Mouse (Mus musculus): Measurements from ENCODE around the gene Faah. TPM values are rescaled to one million over a fixed set of nuclear protein-coding genes. Genes with fewer than 3 reads are reported as not detected.
A peak's percentile ranks its signal among the peaks of the same experiment; 100 is the strongest.

The Faah gene
- total RNA-seq, 2 experiments from 2014 or later = 0.09 to 0.19 TPM

DNA sequence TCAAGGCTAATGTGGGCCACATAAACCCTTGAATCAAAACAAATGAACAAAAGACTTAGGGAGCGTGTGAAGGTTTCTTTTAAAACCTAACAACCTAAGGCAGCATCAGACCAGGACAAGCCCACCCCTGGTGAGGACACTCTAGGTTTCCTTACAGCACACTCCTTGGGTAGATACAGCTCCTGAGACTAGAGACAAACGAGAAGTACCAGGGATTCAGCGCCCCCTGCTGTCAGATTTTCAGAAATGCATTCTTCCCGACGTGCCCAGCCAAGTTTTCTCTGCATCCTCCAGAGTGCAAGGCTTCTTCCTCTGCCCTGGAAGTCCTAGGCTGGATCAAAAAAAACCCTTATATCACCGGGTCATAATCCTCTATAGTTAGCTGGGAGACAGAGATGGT, 65.0 kb downstream of the Faah start:
- peak; percentile 46 for DNase-seq (ENCODE audit: low spot score)

DNA sequence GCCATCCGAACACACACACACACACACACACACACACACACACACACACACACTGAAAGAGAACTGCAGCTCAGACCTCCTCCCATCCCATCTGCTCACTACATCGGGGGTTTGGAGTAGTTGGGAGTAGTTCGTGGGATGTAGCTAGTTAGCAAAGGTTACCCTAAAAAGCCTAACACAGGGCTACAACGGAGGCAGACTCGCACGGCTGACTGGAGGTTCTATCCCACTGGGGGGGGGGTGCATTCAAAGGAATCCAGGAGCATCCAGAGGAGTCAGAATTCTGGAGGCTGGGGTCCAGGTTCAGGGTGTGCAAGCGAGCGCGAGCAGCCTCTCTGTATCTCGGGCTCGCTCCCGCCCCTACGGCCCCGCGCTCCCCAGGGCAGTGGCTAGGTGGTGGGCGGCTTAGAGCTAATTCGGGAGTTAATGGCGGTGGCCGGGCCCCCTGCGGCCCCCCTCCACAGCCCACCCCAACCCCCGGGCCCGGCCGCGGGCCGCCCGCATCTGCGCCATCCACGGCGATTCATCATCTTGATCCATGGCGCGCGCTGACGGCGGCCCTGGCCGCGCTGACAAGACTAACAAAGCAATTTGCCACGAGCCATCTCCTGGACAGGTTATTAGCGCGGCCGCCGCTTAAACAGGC, 73.9 kb downstream of the Faah start:
- DNase-seq (ENCODE audit: low spot score) = no peak

DNA sequence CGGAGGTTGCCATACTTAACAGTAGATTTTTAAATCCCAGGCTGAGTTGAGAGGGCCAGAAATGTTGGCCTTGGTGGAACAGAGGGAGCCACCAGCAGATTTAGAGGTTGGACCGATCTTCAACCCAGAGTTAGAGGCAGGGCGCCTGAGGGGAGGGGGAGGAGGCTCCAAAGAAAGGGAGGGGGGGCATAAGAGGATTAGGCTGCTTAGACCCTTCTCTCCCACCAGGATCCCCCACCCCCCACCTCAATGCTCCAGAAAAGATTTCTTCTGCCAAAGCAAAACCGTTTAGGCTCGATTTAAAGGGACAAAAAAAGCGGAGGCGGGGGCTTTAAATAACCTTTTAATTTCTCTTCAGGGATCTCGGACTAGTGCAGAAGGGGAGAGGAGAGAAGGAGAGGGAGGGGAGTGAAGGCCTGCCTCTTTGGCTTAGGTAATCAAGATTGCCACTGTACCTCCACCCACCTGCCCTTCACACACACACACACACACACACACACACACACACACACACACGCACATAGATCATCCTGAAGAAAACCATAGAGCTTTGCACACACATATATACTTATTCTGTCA, 76.4 kb downstream of the Faah start:
- DNase-seq (ENCODE audit: low spot score) = no peak

DNA sequence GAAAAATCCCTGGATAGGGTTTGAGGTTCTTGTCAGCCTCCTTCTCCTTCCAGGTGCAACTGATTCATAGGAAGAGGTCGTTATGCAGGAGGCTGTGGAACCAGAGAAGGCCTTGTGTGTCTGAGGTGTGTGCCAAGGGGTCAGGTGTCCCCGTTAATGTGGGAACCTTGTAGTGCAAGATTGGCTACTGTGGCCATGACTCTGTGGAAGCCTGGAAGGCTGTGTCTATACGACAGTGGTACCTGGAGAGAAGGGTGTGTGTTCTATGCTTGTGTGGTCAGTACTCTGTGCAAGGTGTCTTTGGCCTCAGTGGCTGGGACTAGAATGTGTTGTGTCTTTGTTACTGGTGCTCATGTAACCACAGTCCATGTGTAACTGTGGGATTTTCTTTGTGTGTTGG, 77.0 kb downstream of the Faah start:
- no peak for DNase-seq (ENCODE audit: low spot score)

DNA sequence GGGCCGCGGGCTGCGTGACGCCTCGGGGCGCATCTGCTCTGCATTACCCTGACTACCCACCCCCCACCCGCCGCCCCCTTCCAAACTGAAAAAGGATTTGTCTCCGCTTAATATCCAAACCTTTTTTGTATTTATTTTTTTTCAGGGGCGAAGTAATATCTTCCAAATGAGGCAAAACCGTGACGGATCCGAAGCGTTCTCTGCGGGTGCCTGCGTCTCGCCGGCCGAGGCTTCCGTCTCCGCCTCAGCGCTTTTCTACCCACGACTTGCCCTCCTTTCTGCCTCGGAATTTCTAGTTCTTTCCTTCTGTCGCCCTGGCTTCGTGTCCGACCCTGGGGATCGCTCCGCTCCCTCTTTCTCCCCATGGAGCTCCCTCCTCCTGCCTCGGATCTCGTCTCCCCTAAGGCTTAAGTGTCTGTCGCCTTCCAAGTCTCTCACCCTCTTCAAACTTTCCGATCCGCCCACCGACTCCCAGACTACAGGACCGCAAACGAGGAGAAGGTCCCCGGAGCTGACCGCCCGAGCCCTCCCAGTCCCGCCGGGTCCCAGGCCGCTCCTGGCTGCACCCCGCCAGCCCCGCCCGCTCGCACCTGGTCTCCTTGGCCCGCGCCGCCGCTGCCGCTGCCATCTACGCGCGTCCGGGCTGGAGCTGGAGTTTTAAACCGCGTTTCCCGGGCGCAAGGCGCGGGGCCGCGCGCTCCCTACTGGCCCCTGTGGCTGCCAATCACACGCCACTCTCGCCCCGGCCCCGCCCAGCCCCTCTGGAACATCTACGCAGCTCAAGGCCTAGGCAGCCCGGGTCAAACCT, 78.2 kb downstream of the Faah start, which contains the start of gene Dmbx1:
Dmbx1 (minus strand) TSS at position 632 of the 808 bp plus-strand sequence.
- DNase-seq (ENCODE audit: low spot score) = no peak

DNA sequence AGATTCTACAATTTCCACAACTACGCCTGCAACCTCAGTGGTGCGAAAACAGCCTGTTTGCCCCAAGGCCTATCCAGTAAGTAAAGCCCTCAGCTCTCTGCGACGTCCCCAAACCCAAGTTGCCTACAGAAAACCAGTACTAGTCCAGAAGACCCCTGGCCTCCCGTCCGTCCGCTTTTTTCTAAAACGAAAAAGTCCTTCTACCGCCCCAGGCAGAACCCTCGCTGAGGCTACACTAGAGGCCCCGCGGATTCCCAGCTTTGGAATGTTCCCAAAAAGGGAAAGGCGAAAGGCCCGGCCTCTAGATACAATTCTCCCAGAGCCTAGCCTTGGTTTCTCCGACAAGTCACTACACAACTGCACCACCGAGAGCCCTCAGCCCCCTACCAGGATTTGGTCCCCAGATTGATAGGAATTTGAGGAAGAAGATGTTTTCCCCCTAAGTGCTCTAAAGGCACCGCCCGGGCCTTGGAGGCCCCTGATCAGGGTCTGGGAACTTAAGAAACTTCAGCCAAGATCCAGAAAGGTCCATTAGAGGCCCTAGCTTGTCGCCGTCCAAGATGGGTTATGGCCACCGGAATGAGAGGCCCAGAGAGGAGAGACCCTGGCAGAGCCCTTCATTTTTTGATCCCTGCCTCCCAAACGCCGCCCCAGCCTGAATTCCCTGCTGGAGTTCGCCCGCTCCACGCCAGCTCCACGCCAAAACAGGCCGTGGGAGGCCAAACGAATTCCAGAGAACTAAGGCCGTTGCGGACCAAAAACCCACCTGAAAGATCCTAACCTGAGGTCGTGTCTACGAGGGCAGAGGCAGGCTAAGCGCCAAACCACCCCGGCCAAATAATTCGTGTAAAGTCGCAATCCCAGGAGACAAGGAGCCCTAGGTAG, 79.2 kb downstream of the Faah start:
- no peak for DNase-seq (ENCODE audit: low spot score)

DNA sequence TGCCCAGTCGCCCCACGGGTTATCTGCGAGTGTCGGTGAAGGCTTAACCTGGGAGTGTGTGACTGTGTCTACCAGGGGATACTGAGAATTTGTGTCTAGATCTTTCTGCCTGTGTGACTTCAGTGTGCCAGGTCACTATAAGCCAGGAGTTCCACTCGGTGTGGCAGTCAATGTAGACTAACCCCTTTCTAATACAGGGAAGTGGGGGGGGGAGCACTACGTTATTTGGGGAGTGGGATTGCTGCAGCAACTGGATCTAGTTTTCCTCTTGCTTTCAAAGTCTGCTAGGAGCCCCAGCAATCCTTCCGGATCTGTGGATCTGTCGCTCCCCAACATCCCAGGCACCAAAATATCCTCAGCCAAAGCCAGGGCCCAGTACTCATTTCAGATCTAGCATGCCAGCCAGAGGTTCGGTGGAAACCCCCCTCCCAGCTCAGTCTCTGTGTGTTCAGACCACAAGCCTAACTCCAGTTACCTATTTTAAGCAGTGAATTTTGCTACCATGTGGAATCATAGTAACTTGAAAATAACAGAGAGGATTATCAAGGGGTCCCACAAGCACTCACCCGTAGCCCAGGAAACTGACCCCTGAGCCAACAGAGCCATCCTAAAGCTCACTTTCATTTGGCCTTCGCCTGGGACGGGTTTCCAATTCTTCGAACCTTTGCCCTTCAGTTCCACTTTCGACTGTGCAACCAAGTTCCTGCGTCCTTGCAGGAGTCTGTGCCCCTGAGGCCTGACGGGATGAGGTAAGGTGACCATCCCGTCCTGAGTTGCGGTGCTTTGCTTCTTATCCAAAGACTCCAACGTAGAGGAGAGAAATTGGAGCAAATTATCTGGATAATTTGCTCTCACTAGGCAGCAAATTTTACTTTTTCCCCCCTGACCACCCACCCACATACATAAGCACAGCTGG, 80.4 kb downstream of the Faah start:
- DNase-seq (ENCODE audit: low spot score) = no peak

DNA sequence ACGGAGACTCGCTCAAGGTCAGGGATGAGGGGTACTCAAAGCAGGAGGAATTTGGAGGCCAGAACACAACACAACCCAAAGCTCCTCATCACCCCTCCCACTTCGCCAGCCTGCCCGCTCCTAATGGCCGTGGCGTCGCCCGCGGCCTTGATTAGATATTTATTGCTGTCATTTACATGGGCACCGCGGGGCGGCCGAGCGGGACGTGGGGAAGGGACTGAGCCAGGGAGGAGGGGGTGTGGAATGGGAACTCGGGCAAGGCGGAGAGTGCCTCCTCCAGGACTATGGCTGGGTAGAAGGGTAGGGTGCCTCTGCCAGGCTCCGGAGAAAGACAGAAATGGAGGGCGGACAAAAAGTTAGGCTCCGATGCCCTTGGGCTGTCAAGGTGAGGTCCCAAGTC, 81.1 kb downstream of the Faah start:
- no peak for DNase-seq (ENCODE audit: low spot score)

DNA sequence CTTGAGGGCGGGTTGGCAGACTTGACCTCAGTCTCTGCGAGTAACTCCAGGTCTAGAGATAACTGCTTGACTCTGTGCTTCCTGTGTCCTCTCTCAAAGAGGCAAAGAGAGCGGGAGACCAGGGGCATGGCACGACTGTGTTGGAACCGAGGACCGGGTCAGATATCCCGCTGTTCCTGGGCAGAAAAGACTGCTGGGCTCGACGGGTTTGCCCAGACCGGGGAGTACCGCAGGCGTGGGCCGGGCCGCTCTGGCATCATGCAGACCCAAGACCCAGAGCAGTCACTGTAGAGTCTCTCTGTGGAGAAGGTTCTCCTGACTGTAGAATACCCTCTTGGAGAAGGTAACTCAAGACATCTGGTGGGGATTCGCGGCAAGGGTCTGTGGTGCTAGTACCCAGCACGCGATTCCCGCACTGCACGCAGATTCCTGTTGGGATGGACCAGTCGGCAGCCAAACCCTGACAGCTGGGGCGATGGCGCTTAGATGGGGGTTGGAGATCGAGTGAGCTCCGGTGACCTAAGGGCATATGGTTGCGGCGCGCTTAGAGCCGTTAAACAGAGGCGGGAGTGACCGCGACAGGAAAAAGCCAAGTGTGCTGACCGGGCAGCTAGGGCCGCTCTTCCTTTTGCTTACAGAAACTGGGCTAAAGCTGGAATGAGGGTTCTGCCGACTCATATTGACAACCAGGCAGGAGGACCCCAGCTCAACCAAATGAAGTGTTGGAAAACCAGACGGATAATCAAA, 81.7 kb downstream of the Faah start:
- no peak for DNase-seq (ENCODE audit: low spot score)

DNA sequence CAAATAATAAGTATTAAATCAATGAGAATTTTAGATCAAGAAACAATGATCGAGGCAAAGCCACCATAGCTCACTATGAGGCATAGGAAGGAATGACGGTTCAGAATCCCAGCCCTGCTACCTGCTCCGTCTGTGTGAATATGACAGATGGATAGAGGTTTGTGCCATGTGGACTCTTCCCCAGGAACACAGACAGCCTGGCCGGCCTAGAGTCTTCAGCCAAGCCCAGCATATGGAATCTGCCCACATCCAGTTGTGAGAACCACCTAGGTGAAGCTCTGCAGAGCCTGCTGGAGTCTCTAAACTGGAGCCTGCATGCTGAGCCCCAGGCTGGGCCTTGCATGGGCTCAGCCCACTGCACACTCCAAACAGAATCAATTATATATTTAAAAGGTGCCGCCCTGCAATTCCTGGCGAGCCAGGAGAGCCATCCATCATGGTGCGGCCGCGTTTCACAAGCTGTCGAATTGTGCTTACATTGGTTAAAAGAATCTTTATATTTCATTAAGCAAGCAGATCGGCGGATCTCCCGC, 86.1 kb downstream of the Faah start:
- no peak for DNase-seq (ENCODE audit: low spot score)

DNA sequence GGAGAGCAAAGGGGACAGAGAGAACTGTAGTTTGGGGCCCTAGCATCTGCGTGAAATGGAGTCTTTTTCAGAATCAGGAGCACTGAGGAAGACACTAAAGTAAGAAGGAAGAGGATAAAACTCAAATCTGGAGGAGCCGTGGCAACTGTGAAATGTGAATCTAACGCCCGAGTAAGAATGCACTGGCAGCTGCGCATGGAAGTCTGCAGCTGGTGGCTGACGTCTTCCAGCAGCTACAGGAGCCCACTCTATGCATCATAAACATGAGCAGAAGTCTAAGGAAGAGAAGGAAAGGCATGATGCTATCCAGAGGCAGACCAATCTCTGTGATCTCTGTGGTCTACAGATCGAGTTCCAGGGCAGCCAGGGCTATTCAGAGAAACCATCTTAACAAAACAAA, 90.1 kb downstream of the Faah start:
- DNase-seq (ENCODE audit: low spot score) = no peak

DNA sequence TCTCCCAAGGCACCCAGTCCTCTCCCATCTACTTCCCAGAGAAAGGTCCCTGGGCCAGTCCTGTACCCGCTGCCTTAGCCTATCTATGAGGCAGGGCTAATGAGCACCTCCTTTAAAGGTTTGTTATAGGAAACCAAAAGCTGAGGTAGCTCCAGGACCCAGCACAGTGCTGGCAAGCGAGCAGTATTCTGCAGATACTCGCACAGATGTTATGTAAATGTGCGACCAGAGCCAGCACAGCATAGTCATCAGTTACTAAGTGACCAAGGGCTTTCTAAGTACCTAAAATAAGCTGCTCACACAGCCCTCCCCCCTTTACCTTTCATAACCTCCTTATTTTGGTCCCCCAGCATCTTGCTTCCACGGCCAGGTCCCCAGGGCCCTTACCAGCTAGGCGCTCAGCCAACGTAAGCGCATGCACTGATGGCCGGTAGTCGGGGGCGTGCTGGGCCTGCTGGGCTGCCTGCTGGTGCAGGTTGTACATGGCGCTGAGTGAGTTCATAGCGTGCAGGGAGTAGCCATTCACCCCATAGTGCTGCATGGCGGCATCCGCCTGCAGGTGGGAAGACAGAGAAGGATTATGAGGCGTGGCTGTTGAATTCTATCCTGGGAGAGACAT, 94.4 kb downstream of the Faah start:
- DNase-seq (ENCODE audit: low spot score) = no peak

DNA sequence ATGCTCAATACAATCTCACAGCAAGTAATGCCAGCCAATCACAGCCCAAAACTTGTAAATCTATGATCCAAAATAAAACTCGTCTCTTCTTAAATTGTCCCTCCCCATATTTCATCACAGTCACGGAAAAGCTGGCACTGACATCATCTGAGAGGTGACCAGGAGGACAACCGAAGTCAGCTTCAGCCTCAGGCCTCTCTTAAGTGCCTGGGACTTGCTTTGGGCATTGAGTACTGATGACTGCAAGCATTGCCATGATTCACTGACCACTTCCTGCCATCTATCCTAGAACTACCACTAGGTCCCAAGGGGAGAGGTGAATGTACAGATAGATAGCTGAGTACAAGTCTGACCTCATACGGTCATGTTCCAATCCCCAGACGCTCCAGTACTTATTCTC, 95.0 kb downstream of the Faah start:
- no peak for DNase-seq (ENCODE audit: low spot score)

DNA sequence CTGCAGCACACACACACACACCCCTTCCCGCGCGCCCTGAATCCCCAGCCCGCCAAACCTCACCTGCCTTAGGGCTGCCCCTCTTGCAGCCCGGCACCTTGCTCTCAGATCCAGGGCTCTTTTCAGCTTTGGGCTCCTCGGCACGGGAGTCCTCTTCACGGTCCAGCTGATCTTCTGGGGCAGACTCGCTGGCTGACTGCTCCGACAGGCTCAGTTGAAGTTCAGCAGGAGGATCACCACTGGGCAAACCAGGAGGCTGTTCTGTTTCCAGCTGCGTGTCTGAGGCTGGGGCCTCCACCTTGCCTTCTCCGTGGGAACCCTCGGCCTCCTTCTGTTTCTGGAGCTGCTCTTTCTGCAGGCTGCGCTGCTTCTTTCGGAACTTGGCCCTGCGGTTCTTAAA, 97.8 kb downstream of the Faah start:
- DNase-seq (ENCODE audit: low spot score) = no peak

Other genes starting within 250 kb of the Faah start
- 1 to 10 TPM; 2.8 to 4.0 TPM for gene Tex38, start 236.9 kb downstream of the Faah start, total RNA-seq (2021)
- gene Atpaf1, start 233.1 kb downstream of the Faah start, total RNA-seq (2021) = 10 to 100 TPM; 56.9 to 58.7 TPM
- 1 to 10 TPM; 2.1 to 2.2 TPM for gene Mob3c, start 189.8 kb downstream of the Faah start, total RNA-seq (2021)
- gene Mknk1, start 178.7 kb downstream of the Faah start, total RNA-seq (2021) = 10 to 100 TPM; 21.8 to 26.1 TPM
- gene Kncn, start 133.5 kb downstream of the Faah start, total RNA-seq (2021) = not detected
- not detected for gene 6430628N08Rik, start 127.3 kb downstream of the Faah start, total RNA-seq (2021)
- gene Dmbx1, start 78.0 kb downstream of the Faah start, total RNA-seq (2021) = not detected
- gene Nsun4, start 36.0 kb upstream of the Faah start, total RNA-seq (2021) = 10 to 100 TPM; 13.2 to 14.2 TPM
- 100 to 1,000 TPM; 730 to 801 TPM for gene Uqcrh, start 57.1 kb upstream of the Faah start, total RNA-seq (2021)
- 10 to 100 TPM; 18.1 to 18.2 TPM for gene Lrrc41, start 57.3 kb upstream of the Faah start, total RNA-seq (2021)
- under 1 TPM; 0.28 to 0.71 TPM for gene Rad54l, start 105.8 kb upstream of the Faah start, total RNA-seq (2021)
- 10 to 100 TPM; 46.1 to 49.9 TPM for gene Pomgnt1, start 105.9 kb upstream of the Faah start, total RNA-seq (2021)
- gene Lurap1, start 133.4 kb upstream of the Faah start, total RNA-seq (2021) = 1 to 10 TPM; 5.6 to 5.8 TPM
- not detected for gene Tspan1, start 149.7 kb upstream of the Faah start, total RNA-seq (2021)
- not detected for gene 1700042G07Rik, start 155.4 kb upstream of the Faah start, total RNA-seq (2021)
- gene Gm49337, start 155.5 kb upstream of the Faah start, total RNA-seq (2021) = under 1 TPM; 0.50 to 0.62 TPM
- 1 to 10 TPM; 5.2 to 6.3 TPM for gene Pik3r3, start 203.7 kb upstream of the Faah start, total RNA-seq (2021)